Mouse (Mus musculus) c-Kit-negative CD71-positive TER-119-positive erythroid progenitor cells, embryonic 14.5 days (primary cell): ENCODE data around the gene Pla2g10.
"Not testable (repeated sequence)": the region's sequence is repeated elsewhere in the genome, so short reads cannot be mapped to it uniquely, and the experiment has no call there.

Source experiments
- DNase-seq: peaks from one replicate; pipeline ENCODE4 v3.0.0-alpha.2; 2013; ENCODE audit warnings: low read depth, low spot score

The Pla2g10 gene

DNA sequence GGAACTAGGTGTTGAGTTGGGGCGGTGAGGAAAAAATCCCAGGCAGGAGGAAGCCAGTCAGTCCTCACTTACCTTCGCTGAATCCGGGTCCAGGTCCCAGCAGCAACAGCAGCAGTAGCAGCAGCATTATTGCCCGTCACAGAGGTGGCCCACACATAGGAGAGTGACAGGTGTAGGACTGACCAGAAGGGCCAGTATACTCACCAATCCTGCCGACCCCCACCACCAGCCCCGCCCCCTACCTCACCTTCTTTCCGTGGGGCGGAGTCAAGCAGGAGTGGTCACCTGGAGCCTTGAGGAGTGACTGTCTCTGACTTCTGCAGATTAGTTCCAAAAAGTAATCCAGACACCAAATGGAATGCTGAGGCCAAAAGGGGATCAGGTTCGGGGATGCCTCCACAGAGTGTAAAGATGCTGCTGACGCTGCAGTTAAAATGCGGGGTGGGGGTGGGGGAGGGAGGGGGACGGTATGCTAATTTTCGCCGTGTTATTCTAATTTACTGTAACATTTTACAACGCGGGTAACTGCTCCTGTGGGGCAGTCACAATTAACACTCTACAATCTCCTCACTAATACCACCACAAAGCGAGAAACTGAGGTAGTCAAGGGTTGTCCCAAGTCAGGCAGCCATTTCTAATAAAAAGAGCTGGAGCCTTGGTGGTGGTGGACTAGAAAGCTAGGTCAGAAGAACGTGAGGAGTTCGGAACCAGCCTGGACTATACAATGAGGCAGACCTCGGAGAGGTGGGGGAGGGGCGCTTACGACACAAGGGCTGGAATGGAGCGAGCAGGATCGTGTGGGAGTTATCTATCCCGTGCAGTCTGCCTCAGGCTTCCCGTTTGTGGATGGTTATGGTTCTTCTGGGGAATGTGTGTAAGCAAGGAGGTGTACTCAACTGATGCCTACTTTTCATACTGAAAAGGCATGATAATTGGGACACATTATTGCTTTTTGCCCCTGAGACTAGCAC, at the start of gene Pla2g10:
TSS of gene Pla2g10 (minus strand) at position 699 of the 971 bp plus-strand sequence.
- no peak for DNase-seq

GRCm38 (mm10) chr16:13774651-13775050, 43.9 kb upstream of the Pla2g10 start:
- not testable (repeated sequence) for DNase-seq

GRCm38 (mm10) chr16:13774011-13774410, 43.2 kb upstream of the Pla2g10 start:
- DNase-seq, result not testable (repeated sequence)

- not testable (repeated sequence) for DNase-seq
Measured at GRCm38 (mm10) chr16:13772051-13772450, 41.3 kb upstream of the Pla2g10 start.

DNA sequence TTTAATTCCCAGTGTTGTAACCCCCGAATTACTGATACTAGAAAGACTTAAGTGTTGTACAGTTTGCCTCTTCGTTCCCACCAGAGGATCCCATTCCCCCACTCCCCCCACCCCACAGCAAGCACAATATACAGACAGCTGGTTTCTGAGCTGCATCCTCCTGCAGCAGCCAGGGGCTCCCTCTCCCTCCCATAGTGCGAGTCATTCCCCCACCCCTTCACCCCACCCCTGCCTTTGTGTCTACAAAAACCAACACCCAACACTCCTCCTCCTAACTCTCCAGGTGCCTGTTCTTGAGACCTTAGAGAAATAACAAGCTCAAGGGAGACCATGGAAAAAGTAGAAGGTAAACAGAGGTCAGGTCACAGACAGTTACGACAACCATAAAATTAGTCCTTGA, 40.8 kb upstream of the Pla2g10 start:
- DNase-seq, result not testable (repeated sequence)

- no peak for DNase-seq
Measured at GRCm38 (mm10) chr16:13766367-13766766, 35.6 kb upstream of the Pla2g10 start.

- no peak for DNase-seq
Measured at GRCm38 (mm10) chr16:13764519-13764918, 33.7 kb upstream of the Pla2g10 start.

DNA sequence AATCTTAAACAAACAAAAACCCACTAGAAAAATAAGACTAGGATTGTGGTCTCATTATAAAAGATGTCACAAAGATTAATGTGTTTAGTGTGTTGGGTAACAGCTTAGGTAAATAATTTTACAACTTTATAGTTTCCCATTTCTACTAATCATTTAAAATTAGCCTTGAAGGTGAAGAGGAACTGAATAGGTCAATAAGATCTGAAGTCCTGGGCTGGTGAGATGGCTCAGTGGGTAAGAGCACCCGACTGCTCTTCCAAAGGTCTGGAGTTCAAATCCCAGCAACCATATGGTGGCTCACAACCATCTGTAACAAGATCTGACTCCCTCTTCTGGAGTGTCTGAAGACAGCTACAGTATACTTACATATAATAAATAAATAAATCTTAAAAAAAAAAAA, 32.0 kb upstream of the Pla2g10 start:
- not testable (repeated sequence) for DNase-seq

DNA sequence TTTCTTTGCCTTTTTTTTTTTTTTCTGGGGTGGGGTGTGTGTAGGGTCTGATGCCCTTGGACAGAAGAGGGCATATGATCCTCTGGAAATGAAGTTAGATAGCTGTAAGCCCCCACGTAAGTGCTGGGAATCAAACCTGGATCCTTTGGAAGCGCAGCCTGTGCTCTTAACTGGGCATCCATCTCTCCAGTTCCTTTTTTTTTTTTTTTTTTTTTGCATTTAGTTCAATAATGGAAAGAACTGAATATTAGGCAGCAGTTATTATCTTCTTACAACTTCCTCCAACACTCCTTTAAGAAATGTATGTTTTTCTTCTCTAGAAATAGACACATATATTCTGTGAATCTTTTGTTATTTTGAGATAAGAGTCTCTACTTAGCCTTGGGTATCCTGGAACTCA, 27.0 kb upstream of the Pla2g10 start:
- DNase-seq, result no peak

DNA sequence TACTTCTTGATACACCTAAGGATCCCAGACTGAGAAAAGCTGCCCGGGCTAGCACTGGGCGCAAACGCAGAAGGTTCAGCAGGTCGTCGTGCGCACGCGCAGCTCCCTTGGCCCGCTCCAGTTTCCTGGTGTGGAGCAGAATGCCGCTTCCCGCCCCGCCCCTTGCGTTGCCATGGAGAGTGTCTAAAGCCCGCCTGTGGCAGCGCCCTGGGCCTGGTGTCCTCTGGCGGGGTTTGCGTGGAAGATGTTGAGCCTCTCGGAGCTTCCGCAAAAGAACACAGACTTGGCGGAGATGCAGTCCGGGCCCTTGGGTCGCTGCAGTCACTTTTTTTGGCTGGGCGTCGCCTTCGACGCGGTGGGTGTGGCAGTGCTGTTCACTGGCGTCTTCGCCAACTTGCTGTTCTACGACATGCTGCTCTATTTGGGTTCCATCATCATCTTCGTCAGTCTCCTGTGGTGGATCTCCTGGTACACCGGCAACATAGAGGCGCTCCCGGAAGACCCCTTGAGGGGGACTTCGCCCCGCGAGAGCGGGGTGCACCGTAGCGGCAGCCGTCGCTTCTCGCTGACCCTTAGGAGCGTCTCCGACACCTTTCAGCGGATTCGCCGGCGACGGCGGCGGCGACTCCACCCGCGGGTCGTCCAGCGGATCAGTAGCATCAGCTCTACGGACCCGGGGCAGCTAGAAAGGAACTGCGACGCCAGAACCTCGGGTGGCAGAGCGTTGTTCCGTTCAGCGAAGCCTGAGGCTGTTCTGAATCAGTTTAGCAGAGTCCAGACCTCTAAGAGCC, 23.8 kb upstream of the Pla2g10 start:
- peak; percentile 77 for DNase-seq

GRCm38 (mm10) chr16:13753986-13754385, 23.2 kb upstream of the Pla2g10 start:
- no peak for DNase-seq

DNA sequence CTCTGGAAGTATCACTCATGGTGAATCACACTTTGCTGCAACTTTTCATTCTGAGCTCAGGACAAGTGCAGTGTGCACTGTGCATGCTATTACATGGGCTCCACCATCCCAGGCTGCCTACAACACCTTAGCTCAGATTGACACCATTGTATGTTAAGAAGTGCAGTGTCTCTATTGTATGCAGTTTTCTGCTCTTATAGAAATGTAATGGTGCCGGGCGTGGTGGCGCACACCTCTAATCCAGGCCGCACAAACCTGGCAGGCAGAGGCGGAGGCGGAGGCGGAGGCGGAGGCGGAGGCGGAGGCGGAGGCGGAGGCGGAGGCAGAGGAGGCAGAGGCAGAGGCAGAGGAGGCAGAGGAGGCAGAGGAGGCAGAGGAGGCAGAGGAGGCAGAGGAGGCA, 19.8 kb upstream of the Pla2g10 start:
- no peak for DNase-seq

GRCm38 (mm10) chr16:13749981-13750380, 19.2 kb upstream of the Pla2g10 start:
- no peak for DNase-seq

DNA sequence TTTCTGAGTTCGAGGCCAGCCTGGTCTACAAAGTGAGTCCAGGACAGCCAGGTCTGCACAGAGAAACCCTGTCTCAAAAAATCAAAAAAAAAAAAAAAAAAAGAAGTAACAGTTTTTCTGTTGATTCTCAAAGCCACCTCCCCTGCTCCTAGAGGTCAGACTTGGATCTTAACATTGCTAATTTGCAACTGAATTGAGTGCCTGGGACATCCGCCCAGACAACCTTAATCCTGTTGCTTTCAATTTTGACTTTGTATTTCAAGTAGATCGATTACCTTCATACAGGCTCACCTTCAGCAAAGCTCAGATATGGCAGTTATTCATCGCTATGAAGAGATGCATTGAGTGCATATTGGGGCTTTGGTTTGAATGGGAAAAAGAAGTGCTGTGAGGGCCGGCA, 18.5 kb upstream of the Pla2g10 start:
- no peak for DNase-seq

- DNase-seq, result not testable (repeated sequence)
Measured at GRCm38 (mm10) chr16:13748813-13749212, 18.0 kb upstream of the Pla2g10 start.

- no peak for DNase-seq
Measured at GRCm38 (mm10) chr16:13748124-13748523, 17.3 kb upstream of the Pla2g10 start.

GRCm38 (mm10) chr16:13747708-13748107, 16.9 kb upstream of the Pla2g10 start:
- no peak for DNase-seq

- DNase-seq, result no peak
Measured at GRCm38 (mm10) chr16:13740844-13741243, 10.1 kb upstream of the Pla2g10 start.

DNA sequence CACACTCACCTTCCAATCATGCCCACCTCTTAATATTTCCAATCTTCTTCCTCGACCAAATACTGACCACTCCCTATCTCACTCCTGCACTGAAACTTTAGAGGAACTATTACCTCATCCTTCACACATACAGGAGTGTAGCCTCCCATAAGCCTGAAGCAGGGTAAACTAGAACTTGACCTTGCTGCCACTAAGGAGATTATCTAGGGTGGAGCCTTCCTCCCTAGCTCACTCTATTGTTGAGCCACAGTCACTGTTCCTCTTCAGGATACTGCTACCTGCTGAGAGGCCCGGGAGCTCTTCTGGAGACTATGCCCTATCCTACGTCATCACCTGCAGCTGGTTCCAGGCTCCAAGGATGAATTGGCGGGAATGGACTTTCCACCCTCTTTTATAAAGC, 8.3 kb upstream of the Pla2g10 start:
- DNase-seq, result not testable (repeated sequence)

DNA sequence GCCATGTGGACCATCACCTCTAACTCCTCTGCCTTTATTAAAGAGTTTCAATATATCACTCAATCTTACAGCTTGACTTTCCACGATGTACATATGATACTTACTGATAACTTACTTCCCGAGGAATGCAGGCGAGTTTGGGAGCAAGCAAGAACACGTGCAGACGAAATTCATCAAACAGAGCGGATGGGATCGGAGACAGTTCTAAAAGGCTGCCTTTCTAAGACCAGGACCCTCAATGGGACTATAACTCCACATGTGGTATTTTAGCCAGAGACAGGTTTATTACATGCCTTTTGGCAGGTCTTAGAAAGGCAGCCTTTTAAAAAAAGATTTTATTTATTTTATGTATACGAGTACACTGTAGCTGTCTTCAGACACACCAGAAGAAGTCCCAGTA, 5.2 kb upstream of the Pla2g10 start:
- no peak for DNase-seq

- DNase-seq, result peak; percentile 16
Measured at GRCm38 (mm10) chr16:13733518-13734137, 2.8 kb upstream of the Pla2g10 start.

- no peak for DNase-seq
Measured at GRCm38 (mm10) chr16:13732786-13733185, 2.0 kb upstream of the Pla2g10 start.
